Mouse (Mus musculus): Measurements from ENCODE around the gene Dock6.

- TF ChIP-seq CTCF (IDR thresholded peaks at IDR 0.05; ENCODE audit: low read depth, low read length) (0 out of 2 replicates have a peak, but pooled peaks have one; percentile 6), GATA2 (IDR thresholded peaks at IDR 0.05; ENCODE audit: borderline replicate concordance, low read depth, low read length) (no peak), TAL1 (conservative IDR thresholded peaks at IDR 0.05; ENCODE audit: low read depth, low read length) (no peak), POLR2AphosphoS5 (IDR thresholded peaks at IDR 0.05; ENCODE audit: insufficient replicate concordance, low read depth, low read length) (no peak), GATA1 (IDR thresholded peaks at IDR 0.05; ENCODE audit: borderline replicate concordance, low read length) (no peak)
These were observed 43.9 kb downstream of the Dock6 start for GRCm38 (mm10) chr9:21808561-21808960.
